Mouse (Mus musculus) WW6 (cell line): Measurements from ENCODE around the gene Fastkd3.

ENCODE experiments used
- DNase-seq: peaks from one replicate; pipeline ENCODE4 v3.0.0-alpha.2; 2013; ENCODE audit warnings: low read depth, low spot score

Fastkd3 gene

DNA sequence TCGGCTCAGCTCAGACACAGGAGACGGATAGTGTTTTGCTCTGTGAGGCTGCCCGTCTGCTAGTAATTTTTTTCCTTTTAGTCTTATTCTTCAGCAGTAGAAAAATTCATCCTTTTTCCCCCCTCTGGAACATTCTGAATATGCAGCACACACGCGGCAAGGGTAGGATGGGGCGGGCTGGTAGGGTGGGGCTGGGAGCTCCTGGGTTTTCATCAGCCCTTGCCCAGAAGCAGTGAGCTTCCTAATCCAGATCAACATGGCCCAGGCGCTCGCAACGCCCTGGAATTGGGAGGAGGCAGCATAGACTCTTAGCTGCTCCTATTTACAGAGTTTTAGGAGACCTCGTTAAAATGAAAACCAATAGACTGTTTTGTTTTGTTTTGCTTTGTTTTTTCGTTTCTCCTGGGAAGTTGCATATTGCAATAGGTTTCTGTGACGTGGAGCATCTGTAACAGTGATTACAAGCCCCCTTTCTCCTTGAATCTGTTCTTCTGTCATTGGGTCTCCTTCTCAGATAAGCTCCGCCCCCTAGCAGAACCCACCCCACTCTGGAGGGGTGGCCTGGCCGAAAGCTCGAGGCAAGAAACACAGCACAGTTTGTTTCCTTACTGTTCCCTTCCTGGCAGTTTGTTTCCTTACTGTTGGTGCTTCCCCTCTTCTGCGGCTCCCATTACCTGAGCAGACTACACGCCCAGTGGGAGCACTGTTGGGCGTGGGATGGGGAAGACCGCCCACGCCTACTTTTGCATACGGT, 25.8 kb downstream of the Fastkd3 start:
- DNase-seq = no peak

- no peak for DNase-seq
Observed at GRCm38 (mm10) chr13:68622792-68623191, 40.8 kb downstream of the Fastkd3 start.

GRCm38 (mm10) chr13:68627041-68627440, 45.0 kb downstream of the Fastkd3 start:
- no peak for DNase-seq
